Mouse (Mus musculus): ENCODE data around the gene Zfp977.
"Not testable (repeated sequence)": the region's sequence is repeated elsewhere in the genome, so short reads cannot be mapped to it uniquely, and the experiment has no call there.

The Zfp977 gene

DNA sequence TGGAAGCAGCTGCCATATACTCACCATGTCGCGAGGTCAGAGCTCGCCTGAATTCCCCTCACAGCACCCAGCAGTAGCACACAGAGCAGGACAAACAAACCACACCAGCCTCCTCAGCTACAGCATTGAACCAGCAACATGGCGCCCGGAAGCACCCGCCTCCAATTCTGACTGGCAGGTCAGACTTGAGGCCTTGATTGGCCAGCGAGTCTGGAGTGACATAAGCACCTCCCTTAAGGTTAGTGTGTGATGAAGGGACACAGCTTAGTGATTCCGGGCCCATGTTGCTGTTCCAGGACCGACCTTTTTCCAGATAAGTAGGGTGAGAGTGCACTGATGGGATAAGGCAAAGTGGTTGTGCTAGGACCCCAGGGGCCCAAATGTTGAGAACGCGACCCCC is at the start of gene Zfp977:
Zfp977 (minus strand) TSS at position 135 of the 400 bp plus-strand sequence.
- DNase-seq (ENCODE audit: low spot score in 2 of 2): not testable (repeated sequence)

DNA sequence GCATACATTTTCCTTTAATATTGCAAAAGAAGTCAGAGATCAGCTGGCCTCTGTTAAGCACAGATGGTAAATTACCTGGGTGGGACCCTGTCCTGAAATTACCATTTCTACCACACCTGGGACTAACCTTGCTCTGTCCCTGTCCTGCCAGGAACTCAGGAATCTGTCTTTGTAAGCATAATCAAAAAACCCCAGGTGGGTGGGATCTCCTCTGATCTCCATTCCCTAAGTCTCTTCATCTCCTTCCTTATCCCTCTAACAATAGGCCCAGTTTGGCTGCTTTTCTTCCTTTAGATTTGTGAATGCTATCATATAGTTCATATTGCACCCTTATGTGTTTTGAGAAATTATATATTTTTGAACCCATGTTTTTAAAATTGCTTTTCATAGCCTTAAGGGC is 38.7 kb upstream of the Zfp977 start:
- not testable (repeated sequence) for DNase-seq (ENCODE audit: low spot score in 2 of 2)

DNA sequence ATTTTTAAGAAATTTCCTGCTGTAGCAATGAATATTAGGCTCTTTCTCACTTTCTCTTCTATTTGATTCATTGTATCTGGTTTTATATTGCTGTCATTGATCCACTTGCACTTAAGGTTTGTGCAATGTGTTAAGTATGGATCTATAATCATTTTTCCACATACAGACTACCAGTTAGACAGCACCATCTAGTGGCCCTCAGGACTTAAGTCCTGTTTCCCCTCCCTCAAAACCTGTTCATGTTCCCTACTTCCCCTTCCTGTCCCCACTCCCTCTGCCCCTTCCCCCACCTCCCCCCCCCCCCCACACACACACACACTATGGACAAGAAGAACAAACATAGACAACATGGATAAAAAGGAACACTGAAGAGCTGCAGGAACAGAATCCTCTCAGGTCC is 3.3 kb upstream of the Zfp977 start:
- DNase-seq (ENCODE audit: low spot score in 2 of 2): not testable (repeated sequence)

DNA sequence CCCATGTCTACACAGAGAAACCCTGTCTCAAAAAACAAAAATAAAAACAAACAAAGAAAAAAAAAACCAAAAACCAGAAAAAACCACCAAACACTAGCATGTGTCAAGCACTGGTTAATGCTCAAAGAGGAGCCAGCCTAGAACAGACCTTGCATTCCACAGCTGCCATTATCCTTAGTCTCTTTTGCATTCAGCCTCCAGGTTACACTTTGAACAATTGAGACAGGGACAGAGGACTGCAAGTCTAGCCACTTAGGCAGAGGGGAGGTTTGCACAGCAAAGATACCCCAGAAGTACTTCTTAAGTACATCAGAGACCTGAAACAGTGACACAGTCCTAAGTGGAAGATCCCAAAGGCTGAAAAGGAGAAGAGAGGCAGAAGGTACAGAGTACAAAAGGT is 1.0 kb downstream of the Zfp977 start:
- DNase-seq (ENCODE audit: low spot score in 2 of 2): not testable (repeated sequence)

DNA sequence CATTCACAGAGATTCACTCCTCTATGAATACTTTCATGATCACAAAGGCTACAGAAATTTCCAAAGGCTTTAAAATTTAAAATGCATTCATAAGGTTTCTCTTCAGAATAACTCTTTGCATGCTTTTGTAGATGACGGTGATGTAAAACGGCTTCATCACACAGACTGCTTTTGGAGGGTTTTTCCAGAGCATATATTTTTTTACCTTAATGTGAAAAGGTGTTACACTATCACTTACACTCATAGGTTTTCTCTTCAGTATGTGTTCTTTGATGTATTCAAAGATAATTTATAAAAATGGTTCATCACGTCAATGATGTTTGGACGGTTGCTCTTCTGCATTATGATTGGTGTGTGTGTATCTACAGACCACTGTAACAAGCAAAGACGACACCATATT is 13.9 kb downstream of the Zfp977 start, which contains the start of gene Gm21028:
Gm21028 (minus strand) TSS at position 101 of the 400 bp plus-strand sequence.
- DNase-seq (ENCODE audit: low spot score in 2 of 2): no peak

DNA sequence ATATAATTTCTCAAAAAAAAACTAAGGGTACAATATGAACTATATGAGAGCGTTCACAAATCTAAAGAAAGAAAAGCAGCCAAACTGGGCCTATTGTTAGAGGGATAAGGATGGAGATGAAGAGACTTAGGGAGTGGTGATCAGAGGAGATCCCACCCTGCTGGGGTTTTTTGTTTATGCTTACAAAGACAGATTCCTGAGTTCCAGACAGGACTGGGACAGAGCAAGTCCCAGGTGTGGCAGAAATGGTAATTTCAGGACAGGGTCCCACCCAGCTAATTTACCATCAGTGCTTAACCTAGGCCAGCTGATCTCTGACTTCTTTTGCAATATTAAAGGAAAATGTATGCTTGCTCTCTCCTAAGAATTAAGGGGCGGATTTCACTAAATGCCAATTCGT is 40.6 kb downstream of the Zfp977 start:
- DNase-seq (ENCODE audit: low spot score in 2 of 2): no peak

All from spleen, postnatal 4 days (tissue).